Mouse (Mus musculus): ENCODE measurements around the gene 4933414I15Rik. TPM values are rescaled to one million over a fixed set of nuclear protein-coding genes. Genes with fewer than 3 reads are reported as not detected.

4933414I15Rik gene
- polyA plus RNA-seq, 1 experiment from 2014 or later: not detected

GRCm38 (mm10) chr11:50931021-50931420 lies 12.5 kb downstream of the 4933414I15Rik start:
- Histone ChIP-seq H3K9ac (peak overlapping the region; percentile 70), H3K36me3 (no peaks in the 10 kb centered on the region), H3K27me3 (replicated peaks) (no peaks in the 10 kb centered on the region; the same call in 1 of the 2 replicates), H3K27ac (0 out of 2 replicates have a peak overlapping the region, but pooled peaks have one; percentile 17), H3K9me3 (no peaks in the 10 kb centered on the region), H3K4me3 (replicated peaks) (peak overlapping the region; percentile 71), H3K4me1 (replicated peaks) (no peaks in the 10 kb centered on the region), H3K4me2 (replicated peaks) (peak overlapping the region; percentile 94)
- ATAC-seq: peak; percentile 69
- 2% methylated on average over 16 of the region's 16 CpGs for WGBS

GRCm38 (mm10) chr11:50930469-50931014 lies 13.0 kb downstream of the 4933414I15Rik start:
- Histone ChIP-seq H3K4me2 (replicated peaks) (peak overlapping the region; percentile 94), H3K9ac (peak overlapping the region; percentile 70), H3K9me3 (no peaks in the 10 kb centered on the region), H3K4me1 (replicated peaks) (no peaks in the 10 kb centered on the region), H3K27me3 (replicated peaks) (no peaks in the 10 kb centered on the region; the same call in 1 of the 2 replicates), H3K4me3 (replicated peaks) (peak overlapping the region; percentile 71), H3K36me3 (no peaks in the 10 kb centered on the region), H3K27ac (no peak overlapping the region)
- no peak for ATAC-seq
- 15% methylated on average over 14 of the region's 14 CpGs for WGBS

GRCm38 (mm10) chr11:50915671-50916320 lies 27.8 kb downstream of the 4933414I15Rik start, which contains the start of gene Zfp2:
Zfp2 (minus strand) TSS chr11:50916165.
- Histone ChIP-seq H3K27ac (peak within 1 kb of the TSS; percentile 60; the same call in 1 of the 2 replicates), H3K4me3 (replicated peaks) (peak within 1 kb of the TSS; percentile 88), H3K36me3 (peaks cover 10% of the 10 kb centered on the region; the same call in 1 of the 2 replicates), H3K9ac (peak within 1 kb of the TSS; percentile 91), H3K9me3 (no peaks in the 10 kb centered on the region), H3K4me2 (replicated peaks) (peak within 1 kb of the TSS; percentile 64), H3K27me3 (replicated peaks) (no peaks in the 10 kb centered on the region), H3K4me1 (replicated peaks) (no peaks in the 10 kb centered on the region)
- ATAC-seq: peak; percentile 99
- WGBS: under 1% methylated on average over 47 of the region's 47 CpGs

- Histone ChIP-seq H3K36me3 (peaks cover 22% of the 10 kb centered on the region), H3K9me3 (no peaks in the 10 kb centered on the region), H3K27ac (no peak overlapping the region), H3K27me3 (replicated peaks) (no peaks in the 10 kb centered on the region), H3K9ac (no peak overlapping the region), H3K4me2 (replicated peaks) (no peak overlapping the region), H3K4me3 (replicated peaks) (no peak overlapping the region), H3K4me1 (replicated peaks) (no peaks in the 10 kb centered on the region)
- WGBS: 90% methylated on average over 3 of the region's 3 CpGs
- ATAC-seq: no peak
These were observed 29.1 kb downstream of the 4933414I15Rik start for GRCm38 (mm10) chr11:50914461-50914860.

- H3K27me3 ChIP-seq (replicated peaks): no peaks in the 10 kb centered on the region
- no peak overlapping the region for H3K27ac ChIP-seq
- H3K36me3 ChIP-seq: peaks cover 29% of the 10 kb centered on the region
- H3K4me3 ChIP-seq (replicated peaks): no peak overlapping the region
- H3K4me1 ChIP-seq (replicated peaks): no peaks in the 10 kb centered on the region
- no peak overlapping the region for H3K9ac ChIP-seq
- no peak for ATAC-seq
- H3K9me3 ChIP-seq: no peaks in the 10 kb centered on the region
- H3K4me2 ChIP-seq (replicated peaks): no peak overlapping the region
- WGBS: 83% methylated on average over 1 of the region's 1 CpGs
These were observed 30.3 kb downstream of the 4933414I15Rik start for GRCm38 (mm10) chr11:50913301-50913700.

GRCm38 (mm10) chr11:50908136-50908535 lies 35.4 kb downstream of the 4933414I15Rik start:
- H3K36me3 ChIP-seq: peaks cover 66% of the 10 kb centered on the region
- H3K9ac ChIP-seq: no peak overlapping the region
- WGBS: 89% methylated on average over 5 of the region's 5 CpGs
- no peak overlapping the region for H3K27ac ChIP-seq
- H3K4me3 ChIP-seq (replicated peaks): no peak overlapping the region
- H3K4me2 ChIP-seq (replicated peaks): no peak overlapping the region
- no peaks in the 10 kb centered on the region; the same call in 1 of the 2 replicates for H3K9me3 ChIP-seq
- no peaks in the 10 kb centered on the region for H3K27me3 ChIP-seq (replicated peaks)
- ATAC-seq: no peak
- no peaks in the 10 kb centered on the region for H3K4me1 ChIP-seq (replicated peaks)

- H3K27me3 ChIP-seq (replicated peaks): no peaks in the 10 kb centered on the region
- no peak overlapping the region for H3K9ac ChIP-seq
- WGBS: 74% methylated on average over 1 of the region's 1 CpGs
- peaks cover 17% of the 10 kb centered on the region for H3K9me3 ChIP-seq
- no peak overlapping the region for H3K4me2 ChIP-seq (replicated peaks)
- no peaks in the 10 kb centered on the region for H3K4me1 ChIP-seq (replicated peaks)
- peaks cover 24% of the 10 kb centered on the region for H3K36me3 ChIP-seq
- ATAC-seq: no peak
- no peak overlapping the region for H3K4me3 ChIP-seq (replicated peaks)
- H3K27ac ChIP-seq: no peak overlapping the region
These were observed 46.2 kb downstream of the 4933414I15Rik start for GRCm38 (mm10) chr11:50897359-50897758.

GRCm38 (mm10) chr11:50892441-50892840 lies 51.1 kb downstream of the 4933414I15Rik start:
- no peak overlapping the region for H3K4me3 ChIP-seq (replicated peaks)
- no peak overlapping the region for H3K27ac ChIP-seq
- H3K27me3 ChIP-seq (replicated peaks): no peaks in the 10 kb centered on the region
- H3K9me3 ChIP-seq: no peaks in the 10 kb centered on the region; the same call in 1 of the 2 replicates
- no peak overlapping the region for H3K4me2 ChIP-seq (replicated peaks)
- WGBS: 43% methylated on average over 2 of the region's 2 CpGs
- no peaks in the 10 kb centered on the region for H3K36me3 ChIP-seq
- H3K9ac ChIP-seq: no peak overlapping the region
- H3K4me1 ChIP-seq (replicated peaks): no peaks in the 10 kb centered on the region
- ATAC-seq: no peak

Other genes with a start within 250 kb of the 4933414I15Rik start
- 15.0 and 16.3 TPM in 2 replicates for gene Zfp354c, start 116.0 kb downstream of the 4933414I15Rik start, polyA plus RNA-seq (2015; fragmentation: Nextera tagmentation; extraction: Ambion mirVana)
- gene Zfp879, start 102.2 kb downstream of the 4933414I15Rik start, polyA plus RNA-seq (2015; fragmentation: Nextera tagmentation; extraction: Ambion mirVana): 0.33 and 0.44 TPM in 2 replicates
- gene Grm6, start 93.1 kb downstream of the 4933414I15Rik start, polyA plus RNA-seq (2015; fragmentation: Nextera tagmentation; extraction: Ambion mirVana): 0.06 TPM in 1 of 2 replicates, not detected in the other
- 5.1 and 5.2 TPM in 2 replicates for gene Zfp454, start 56.1 kb downstream of the 4933414I15Rik start, polyA plus RNA-seq (2015; fragmentation: Nextera tagmentation; extraction: Ambion mirVana)
- gene Zfp2, start 27.6 kb downstream of the 4933414I15Rik start, polyA plus RNA-seq (2015; fragmentation: Nextera tagmentation; extraction: Ambion mirVana): 9.1 and 9.8 TPM in 2 replicates
- gene Zfp354b, start 12.1 kb downstream of the 4933414I15Rik start, polyA plus RNA-seq (2015; fragmentation: Nextera tagmentation; extraction: Ambion mirVana): 0.71 and 1.2 TPM in 2 replicates
- gene Prop1, start 10.0 kb upstream of the 4933414I15Rik start, polyA plus RNA-seq (2015; fragmentation: Nextera tagmentation; extraction: Ambion mirVana): not detected in 2 replicates
- not detected in 2 replicates for gene Olfr1378, start 22.8 kb upstream of the 4933414I15Rik start, polyA plus RNA-seq (2015; fragmentation: Nextera tagmentation; extraction: Ambion mirVana)
- not detected in 2 replicates for gene Olfr1377, start 38.2 kb upstream of the 4933414I15Rik start, polyA plus RNA-seq (2015; fragmentation: Nextera tagmentation; extraction: Ambion mirVana)
- gene Olfr51, start 59.8 kb upstream of the 4933414I15Rik start, polyA plus RNA-seq (2015; fragmentation: Nextera tagmentation; extraction: Ambion mirVana): not detected in 2 replicates
- not detected in 2 replicates for gene Olfr54, start 70.5 kb upstream of the 4933414I15Rik start, polyA plus RNA-seq (2015; fragmentation: Nextera tagmentation; extraction: Ambion mirVana)
- gene Olfr1375, start 104.3 kb upstream of the 4933414I15Rik start, polyA plus RNA-seq (2015; fragmentation: Nextera tagmentation; extraction: Ambion mirVana): not detected in 2 replicates
- 6.7 and 7.4 TPM in 2 replicates for gene Zfp354a, start 115.5 kb upstream of the 4933414I15Rik start, polyA plus RNA-seq (2015; fragmentation: Nextera tagmentation; extraction: Ambion mirVana)